Mouse (Mus musculus): ENCODE results near the gene Immp1l. TPM values are rescaled to one million over a fixed set of nuclear protein-coding genes. Genes with fewer than 3 reads are reported as not detected.

Immp1l gene
- polyA plus RNA-seq, 1 experiment from 2014 or later = 61.6 TPM

Small RNAs within 50 kb of the gene (microRNA-seq; reads per million reads assigned to microRNA genes)
- not detected for gene Gm22002

Other genes with a start within 250 kb of the Immp1l start
- gene Pax6, start 235.7 kb upstream of the Immp1l start, polyA plus RNA-seq (2015; fragmentation: Nextera tagmentation; extraction: Ambion mirVana) = not detected in 2 replicates
- 13.5 and 15.7 TPM in 2 replicates for gene Elp4, start 74 bp upstream of the Immp1l start, polyA plus RNA-seq (2015; fragmentation: Nextera tagmentation; extraction: Ambion mirVana)
- 14.6 and 14.7 TPM in 2 replicates for gene Dnajc24, start 98.9 kb downstream of the Immp1l start, polyA plus RNA-seq (2015; fragmentation: Nextera tagmentation; extraction: Ambion mirVana)